Mouse (Mus musculus) liver, postnatal 0 days (tissue): ENCODE results near the gene Slc12a8.

Experiments
- CTCF ChIP-seq: sonication (generic); IDR thresholded peaks from 2 replicates; pipeline ENCODE4 v1.5.1; 2016; ENCODE audit warnings: antibody characterized with exemption, low read depth
- EP300 ChIP-seq: IDR thresholded peaks from 2 replicates; pipeline ENCODE4 v1.6.1; 2016; ENCODE audit warnings: antibody characterized with exemption, low read depth, mild to moderate bottlenecking

DNA sequence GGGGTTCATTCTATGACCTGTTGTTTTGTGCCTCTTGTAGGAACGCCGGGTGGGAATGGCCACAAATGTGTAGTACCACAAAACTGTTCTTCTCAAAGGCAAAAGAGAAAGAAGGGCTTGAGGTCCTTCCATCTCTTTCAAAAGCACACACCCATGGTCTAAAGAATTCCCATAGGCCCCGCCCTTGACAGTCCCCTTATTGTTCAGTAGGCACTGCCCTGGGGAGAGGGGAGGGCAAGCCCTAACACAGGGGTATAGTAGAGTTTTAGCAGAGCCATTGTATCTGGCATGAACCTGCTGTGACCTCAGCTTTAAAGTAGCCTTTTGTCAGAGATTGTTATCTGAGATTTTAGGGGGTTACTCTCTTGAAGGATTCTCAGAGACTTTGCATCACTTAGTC, 98.9 kb downstream of the Slc12a8 start:
- TF ChIP-seq CTCF, result no peak
- no peak for TF ChIP-seq EP300
